ENCODE assay signal across 27 mouse cellular contexts in genomic region chr2:87642441-87642840, GRCm38 (mm10). TPM values are rescaled to one million over a fixed set of nuclear protein-coding genes. Genes with fewer than 3 reads are reported as not detected.
DNase-seq lines count a peak whose midpoint lies in the region; ATAC-seq and TF ChIP-seq lines count a peak whose summit lies in the region.
"Had no signal": no experiment of that assay in that cellular context is flagged by ENCODE, and none has a peak within 500 bp of the region (broad histone marks: within the 10 kb centered on the region; RNA-seq: fewer than 3 reads in every experiment).

No protein-coding gene starts in this region.

- DNase-seq in CH12.LX (ENCODE audit: extremely low read depth) (no peak), ES-E14 (ENCODE audit: low read depth, low spot score) (no peak), MEL (ENCODE audit: low read depth, low spot score) (no peak)
- no peak for DNase-seq in left cerebral cortex, postnatal 14 days (ENCODE audit: low spot score in 2 of 2)
- DNase-seq in heart, adult 9 months (ENCODE audit: low spot score in 2 of 2), result no peak
- DNase-seq: adrenal gland, adult 2 months; adrenal gland, adult 8-10 months; adrenal gland, postnatal 10 days; adrenal gland, postnatal 14 days; adrenal gland, postnatal 25 days; adrenal gland, postnatal 36 days; B cell, adult 2 months; cerebellum, adult 11 months; cerebellum, adult 11-12 months; cerebellum, adult 18-20 months; cerebellum, adult 2 months; cerebellum, adult 8-10 months; cerebellum, adult 9-10 months had no signal

- H3K36me3 ChIP-seq in CH12.LX (replicated peaks in 1 of 2; ENCODE audit: control insufficient read depth in 1 of 2, insufficient read depth in 1 of 2, low read length in 1 of 2) (no peaks in the 10 kb centered on the region), ES-E14 (ENCODE audit: control insufficient read depth, insufficient read depth, low read length, poor library complexity, severe bottlenecking) (no peaks in the 10 kb centered on the region), MEL (ENCODE audit: control insufficient read depth in 1 of 2, insufficient read depth in 2 of 2, low read length in 2 of 2) (no peaks in the 10 kb centered on the region)
- H3K36me3 ChIP-seq: G1E had no signal

- H3K27me3 ChIP-seq in CH12.LX (replicated peaks) (no peaks in the 10 kb centered on the region), MEL (ENCODE audit: control insufficient read depth in 1 of 2, insufficient read depth in 2 of 2, low read length in 2 of 2) (no peaks in the 10 kb centered on the region)
- H3K27me3 ChIP-seq: Patski had no signal

- TF ChIP-seq EP300 in CH12.LX (IDR thresholded peaks at IDR 0.05; ENCODE audit: low read length), result no peak
- no peak for TF ChIP-seq EP300 in MEL (IDR thresholded peaks at IDR 0.05; ENCODE audit: low read depth in 1 of 2, low read length in 2 of 2)

- no peak for ATAC-seq in megakaryocyte progenitor cell, adult 5-6 weeks (replicated peaks; ENCODE audit: poor library complexity)
- ATAC-seq: activated CD4-positive, CD25-positive, alpha-beta regulatory T cell, adult 4 months; CD4-positive, CD25-positive, alpha-beta regulatory T cell, adult 4 months; Patski had no signal

- TF ChIP-seq CTCF in CH12.LX (conservative IDR thresholded peaks at IDR 0.05 in 1 of 2, IDR thresholded peaks at IDR 0.05 in 1 of 2; ENCODE audit: low read depth in 2 of 2, low read length in 2 of 2) (no peak), MEL (IDR thresholded peaks at IDR 0.05 in 2 of 3, conservative IDR thresholded peaks at IDR 0.05 in 1 of 3; ENCODE audit: control insufficient read depth in 1 of 3, insufficient read depth in 1 of 3, low read depth in 2 of 3, low read length in 3 of 3, poor library complexity in 1 of 3, severe bottlenecking in 1 of 3) (no peak)

- H3K79me2 ChIP-seq in CH12.LX (replicated peaks; ENCODE audit: control insufficient read depth, extremely low read depth, insufficient read depth, poor library complexity, severe bottlenecking) (no peaks in the 10 kb centered on the region), MEL (ENCODE audit: control insufficient read depth, insufficient read depth, low read length, poor library complexity) (no peaks in the 10 kb centered on the region)

- intact Hi-C loops in left cerebral cortex, postnatal 14 days (cut with DNase I), result no loop called here

- no peak overlapping the region for H3K9ac ChIP-seq in CH12.LX (ENCODE audit: insufficient read depth, low read depth)
- H3K9ac ChIP-seq in ES-E14 (ENCODE audit: insufficient read depth, low read depth, low read length, poor library complexity, severe bottlenecking), result no peak overlapping the region
- H3K9ac ChIP-seq in MEL (ENCODE audit: control insufficient read depth, low read depth, low read length, poor library complexity, severe bottlenecking), result no peak overlapping the region

- H3K27ac ChIP-seq in CH12.LX (ENCODE audit: insufficient read depth, low read depth) (no peak overlapping the region), ES-E14 (ENCODE audit: insufficient read depth, low read depth, low read length, poor library complexity, severe bottlenecking) (no peak overlapping the region), MEL (ENCODE audit: control insufficient read depth, low read depth, low read length) (no peak overlapping the region)

- H3K4me1 ChIP-seq in CH12.LX (ENCODE audit: control insufficient read depth in 1 of 2, insufficient read depth in 2 of 2) (no peaks in the 10 kb centered on the region), ES-E14 (ENCODE audit: control insufficient read depth in 2 of 2, insufficient read depth in 2 of 2, low read length in 2 of 2, poor library complexity in 1 of 2) (no peaks in the 10 kb centered on the region), MEL (ENCODE audit: control insufficient read depth in 1 of 2, insufficient read depth in 2 of 2, low read length in 2 of 2) (no peaks in the 10 kb centered on the region)

- no peak overlapping the region for H3K4me2 ChIP-seq in CH12.LX (ENCODE audit: insufficient read depth, low read depth, poor library complexity, severe bottlenecking)

- dilution Hi-C loops in CH12.LX (cut with MboI; ENCODE audit: extremely low pct_ligation_motif_present, extremely low pct_unique_long_range_greater_than_20kb, low sequenced_read_pairs), result no loop called here

- TF ChIP-seq RAD21 in CH12.LX (IDR thresholded peaks at IDR 0.05; ENCODE audit: low read depth, low read length), result no peak
- TF ChIP-seq RAD21 in MEL (IDR thresholded peaks at IDR 0.05; ENCODE audit: low read depth, low read length), result no peak

- H3K4me3 ChIP-seq in CH12.LX (replicated peaks in 1 of 3; ENCODE audit: low read depth in 2 of 3, low read length in 2 of 3, poor library complexity in 1 of 3) (no peak overlapping the region), ES-E14 (ENCODE audit: insufficient read depth in 1 of 2, low read depth in 1 of 2, low read length in 2 of 2, poor library complexity in 1 of 2, severe bottlenecking in 1 of 2) (no peak overlapping the region), MEL (ENCODE audit: control insufficient read depth in 1 of 2, insufficient read depth in 1 of 2, low read depth in 2 of 2, low read length in 2 of 2) (no peak overlapping the region)

- TF ChIP-seq POLR2A in CH12.LX (IDR thresholded peaks at IDR 0.05; ENCODE audit: low read depth, low read length) (no peak), MEL (IDR thresholded peaks at IDR 0.05; ENCODE audit: control insufficient read depth in 1 of 2, insufficient read depth in 1 of 2, low read depth in 1 of 2, low read length in 2 of 2, poor library complexity in 1 of 2) (no peak)

- H3K9me3 ChIP-seq in CH12.LX (replicated peaks; ENCODE audit: low read length), result peaks cover 18% of the 10 kb centered on the region
- no peaks in the 10 kb centered on the region for H3K9me3 ChIP-seq in ES-E14 (ENCODE audit: control insufficient read depth, insufficient read depth, low read depth, low read length)
- no peaks in the 10 kb centered on the region for H3K9me3 ChIP-seq in MEL (replicated peaks; ENCODE audit: insufficient read depth, low read length)
- H3K9me3 ChIP-seq: G1E had no signal

- in situ Hi-C loops in CH12.LX (cut with MboI; ENCODE audit: low pct_ligation_motif_present, low pct_unique_long_range_greater_than_20kb, low sequenced_read_pairs), result no loop called here
- in situ Hi-C loops in ES-E14 (cut with MboI; ENCODE audit: low sequenced_read_pairs in 2 of 2, unreplicated experiment in 2 of 2), result no loop called here

TF ChIP-seq in CH12.LX, 34 proteins besides CTCF, POLR2A, EP300 and RAD21 (continues in another document):
- TF ChIP-seq CHD1 (IDR thresholded peaks at IDR 0.05; ENCODE audit: low read depth, low read length), result no peak

TF ChIP-seq in ES-E14, 5 proteins besides CTCF, POLR2A, EP300 and RAD21 (continues in another document):
- no peak for TF ChIP-seq ZNF384 (IDR thresholded peaks at IDR 0.05; ENCODE audit: low read depth, low read length)

RNA-seq across cellular contexts. Expression of gene Olfr1133, which starts 4.7 kb away (rescaled TPM):
- total RNA-seq in CH12.LX (2012; rRNA removed) (not detected in 2 replicates), CH12.LX (2014; rRNA removed) (not detected in 2 replicates), ES-E14 (2012; rRNA removed) (not detected in 2 replicates), MEL (2012; rRNA removed) (not detected in 2 replicates)
- polyA plus RNA-seq in CH12.LX (2012; ENCODE audit: insufficient read length, low read depth) (not detected in 2 replicates), MEL (2012; ENCODE audit: insufficient read depth in 1 of 2, insufficient read length in 2 of 2, low read depth in 1 of 2, low replicate concordance in 2 of 2, missing spikeins in 1 of 2) (not detected)
- not detected for total RNA-seq in left cerebral cortex, postnatal 14 days (2021)
- not detected in 2 replicates for total RNA-seq in megakaryocyte progenitor cell, adult 5-6 weeks (2015)
- total RNA-seq in megakaryocyte progenitor cell, adult 5-6 weeks (2017), result not detected in 2 replicates
- total RNA-seq: adrenal gland, adult 18-20 months; adrenal gland, adult 2 months; adrenal gland, adult 8-10 months; adrenal gland, postnatal 10 days; adrenal gland, postnatal 14 days; adrenal gland, postnatal 25 days; adrenal gland, postnatal 36 days; adrenal gland, postnatal 4 days; G1E had no signal
- polyA plus RNA-seq: activated CD4-positive, CD25-positive, alpha-beta regulatory T cell, adult 4 months; adrenal gland, adult 2 months; brain, embryonic 14.5 days; C2C12; CD4-positive, CD25-positive, alpha-beta regulatory T cell, adult 4 months; cerebellum, adult 2 months; G1E; Patski had no signal

RNA-seq across cellular contexts. Expression of gene Olfr1132, which starts 5.1 kb away (rescaled TPM):
- total RNA-seq in CH12.LX (2012; rRNA removed), result not detected in 2 replicates
- total RNA-seq in CH12.LX (2014; rRNA removed), result not detected in 2 replicates
- not detected in 2 replicates for polyA plus RNA-seq in CH12.LX (2012; ENCODE audit: insufficient read length, low read depth)
- total RNA-seq in ES-E14 (2012; rRNA removed), result not detected in 2 replicates
- not detected in 2 replicates for total RNA-seq in MEL (2012; rRNA removed)
- not detected for polyA plus RNA-seq in MEL (2012; ENCODE audit: insufficient read depth in 1 of 2, insufficient read length in 2 of 2, low read depth in 1 of 2, low replicate concordance in 2 of 2, missing spikeins in 1 of 2)
- not detected for total RNA-seq in left cerebral cortex, postnatal 14 days (2021)
- not detected in 2 replicates for total RNA-seq in megakaryocyte progenitor cell, adult 5-6 weeks (2015)
- not detected in 2 replicates for total RNA-seq in megakaryocyte progenitor cell, adult 5-6 weeks (2017)
- total RNA-seq: adrenal gland, adult 18-20 months; adrenal gland, adult 2 months; adrenal gland, adult 8-10 months; adrenal gland, postnatal 10 days; adrenal gland, postnatal 14 days; adrenal gland, postnatal 25 days; adrenal gland, postnatal 36 days; adrenal gland, postnatal 4 days had no signal
- polyA plus RNA-seq: activated CD4-positive, CD25-positive, alpha-beta regulatory T cell, adult 4 months; adrenal gland, adult 2 months; brain, embryonic 14.5 days; C2C12; CD4-positive, CD25-positive, alpha-beta regulatory T cell, adult 4 months; cerebellum, adult 2 months; G1E; Patski had no signal

RNA-seq across cellular contexts. Expression of gene Olfr1131, which starts 15.5 kb away (rescaled TPM):
- not detected in 2 replicates for total RNA-seq in CH12.LX (2012; rRNA removed)
- not detected in 2 replicates for total RNA-seq in CH12.LX (2014; rRNA removed)
- polyA plus RNA-seq in CH12.LX (2012; ENCODE audit: insufficient read length, low read depth), result not detected in 2 replicates
- not detected in 2 replicates for total RNA-seq in ES-E14 (2012; rRNA removed)
- total RNA-seq in MEL (2012; rRNA removed), result not detected in 2 replicates
- not detected for polyA plus RNA-seq in MEL (2012; ENCODE audit: insufficient read depth in 1 of 2, insufficient read length in 2 of 2, low read depth in 1 of 2, low replicate concordance in 2 of 2, missing spikeins in 1 of 2)
- total RNA-seq in left cerebral cortex, postnatal 14 days (2021), result not detected
- not detected in 2 replicates for total RNA-seq in megakaryocyte progenitor cell, adult 5-6 weeks (2015)
- total RNA-seq in megakaryocyte progenitor cell, adult 5-6 weeks (2017), result not detected in 2 replicates
- total RNA-seq: adrenal gland, adult 18-20 months; adrenal gland, adult 2 months; adrenal gland, adult 8-10 months; adrenal gland, postnatal 10 days; adrenal gland, postnatal 14 days; adrenal gland, postnatal 25 days; adrenal gland, postnatal 36 days; adrenal gland, postnatal 4 days had no signal
- polyA plus RNA-seq: activated CD4-positive, CD25-positive, alpha-beta regulatory T cell, adult 4 months; adrenal gland, adult 2 months; brain, embryonic 14.5 days; C2C12; CD4-positive, CD25-positive, alpha-beta regulatory T cell, adult 4 months; cerebellum, adult 2 months; G1E; Patski had no signal

RNA-seq across cellular contexts. Expression of gene Olfr1134, which starts 15.8 kb away (rescaled TPM):
- total RNA-seq in CH12.LX (2012; rRNA removed) (not detected in 2 replicates), CH12.LX (2014; rRNA removed) (not detected in 2 replicates), ES-E14 (2012; rRNA removed) (not detected in 2 replicates), MEL (2012; rRNA removed) (not detected in 2 replicates)
- polyA plus RNA-seq in CH12.LX (2012; ENCODE audit: insufficient read length, low read depth) (not detected in 2 replicates), MEL (2012; ENCODE audit: insufficient read depth in 1 of 2, insufficient read length in 2 of 2, low read depth in 1 of 2, low replicate concordance in 2 of 2, missing spikeins in 1 of 2) (not detected)
- total RNA-seq in left cerebral cortex, postnatal 14 days (2021), result not detected
- total RNA-seq in megakaryocyte progenitor cell, adult 5-6 weeks (2015), result not detected in 2 replicates
- not detected in 2 replicates for total RNA-seq in megakaryocyte progenitor cell, adult 5-6 weeks (2017)
- total RNA-seq: adrenal gland, adult 18-20 months; adrenal gland, adult 2 months; adrenal gland, adult 8-10 months; adrenal gland, postnatal 10 days; adrenal gland, postnatal 14 days; adrenal gland, postnatal 25 days; adrenal gland, postnatal 36 days; adrenal gland, postnatal 4 days; G1E had no signal
- polyA plus RNA-seq: activated CD4-positive, CD25-positive, alpha-beta regulatory T cell, adult 4 months; adrenal gland, adult 2 months; brain, embryonic 14.5 days; C2C12; CD4-positive, CD25-positive, alpha-beta regulatory T cell, adult 4 months; cerebellum, adult 2 months; G1E; Patski had no signal

RNA-seq across cellular contexts. Expression of gene Olfr1135, which starts 31.0 kb away (rescaled TPM):
- total RNA-seq in CH12.LX (2012; rRNA removed) (not detected in 2 replicates), CH12.LX (2014; rRNA removed) (not detected in 2 replicates), ES-E14 (2012; rRNA removed) (not detected in 2 replicates), MEL (2012; rRNA removed) (not detected in 2 replicates)
- polyA plus RNA-seq in CH12.LX (2012; ENCODE audit: insufficient read length, low read depth) (not detected in 2 replicates), MEL (2012; ENCODE audit: insufficient read depth in 1 of 2, insufficient read length in 2 of 2, low read depth in 1 of 2, low replicate concordance in 2 of 2, missing spikeins in 1 of 2) (not detected)
- total RNA-seq in left cerebral cortex, postnatal 14 days (2021), result not detected
- not detected in 2 replicates for total RNA-seq in megakaryocyte progenitor cell, adult 5-6 weeks (2015)
- total RNA-seq in megakaryocyte progenitor cell, adult 5-6 weeks (2017), result not detected in 2 replicates
- total RNA-seq: adrenal gland, adult 18-20 months; adrenal gland, adult 2 months; adrenal gland, adult 8-10 months; adrenal gland, postnatal 10 days; adrenal gland, postnatal 14 days; adrenal gland, postnatal 25 days; adrenal gland, postnatal 36 days; adrenal gland, postnatal 4 days had no signal
- polyA plus RNA-seq: activated CD4-positive, CD25-positive, alpha-beta regulatory T cell, adult 4 months; adrenal gland, adult 2 months; brain, embryonic 14.5 days; C2C12; CD4-positive, CD25-positive, alpha-beta regulatory T cell, adult 4 months; cerebellum, adult 2 months; G1E; Patski had no signal

Comparison
In these comparisons a context has a peak if more than half of its experiments do, and no peak if none do; other contexts are left out.
1. Of the 35 proteins assayed by ChIP-seq in both MEL and CH12.LX: peak only in MEL: none; only in CH12.LX: none; in both: MAFK; in neither: 34.